Mouse (Mus musculus) T-helper 17 cell (primary cell): ENCODE measurements around the gene Prcd.
"Not testable (repeated sequence)": the region's sequence is repeated elsewhere in the genome, so short reads cannot be mapped to it uniquely, and the experiment has no call there.

Source experiments
- in situ Hi-C, 2 experiments: fragments of 300-600 bp; cut with MboI, MseI; formaldehyde crosslinking; loops; 1 replicate in 1 of 2; 2 replicates in 1 of 2; pipeline ENCODE4 v1.15.1; 2025; ENCODE audit warnings: high pct_unique_total_duplicates in 2 of 2

Gene Prcd

GRCm38 (mm10) chr11:116653234-116653633, at the start of gene Prcd:
Prcd (plus strand) TSS chr11:116653534.
- in situ Hi-C loops = no loop called here

GRCm38 (mm10) chr11:116604097-116604496, 49.2 kb upstream of the Prcd start:
- in situ Hi-C loops = no loop called here

- in situ Hi-C loops = no loop called here
Observed at GRCm38 (mm10) chr11:116607717-116608116, 45.6 kb upstream of the Prcd start.

GRCm38 (mm10) chr11:116609965-116610630, 43.2 kb upstream of the Prcd start:
- in situ Hi-C loops = no loop called here

- in situ Hi-C loops = not testable (repeated sequence)
Observed at GRCm38 (mm10) chr11:116611168-116611567, 42.2 kb upstream of the Prcd start.

GRCm38 (mm10) chr11:116611883-116612282, 41.5 kb upstream of the Prcd start:
- in situ Hi-C loops = no loop called here

- in situ Hi-C loops = no loop called here
Observed at GRCm38 (mm10) chr11:116612554-116612953, 40.8 kb upstream of the Prcd start.

- in situ Hi-C loops = no loop called here
Observed at GRCm38 (mm10) chr11:116613234-116613633, 40.1 kb upstream of the Prcd start.

GRCm38 (mm10) chr11:116615735-116616437, 37.4 kb upstream of the Prcd start:
- in situ Hi-C loops = no loop called here

GRCm38 (mm10) chr11:116616438-116617118, 36.8 kb upstream of the Prcd start:
- in situ Hi-C loops = no loop called here

GRCm38 (mm10) chr11:116617641-116618040, 35.7 kb upstream of the Prcd start:
- in situ Hi-C loops = no loop called here

- in situ Hi-C loops = no loop called here
Observed at GRCm38 (mm10) chr11:116618666-116619065, 34.7 kb upstream of the Prcd start.

- in situ Hi-C loops = no loop called here
Observed at GRCm38 (mm10) chr11:116619156-116619555, 34.2 kb upstream of the Prcd start.

- in situ Hi-C loops = no loop called here
Observed at GRCm38 (mm10) chr11:116619561-116619960, 33.8 kb upstream of the Prcd start.

GRCm38 (mm10) chr11:116620073-116620472, 33.3 kb upstream of the Prcd start:
- in situ Hi-C loops = no loop called here

GRCm38 (mm10) chr11:116620559-116621253, 32.6 kb upstream of the Prcd start:
- in situ Hi-C loops = no loop called here

GRCm38 (mm10) chr11:116621258-116621704, 32.1 kb upstream of the Prcd start:
- in situ Hi-C loops = no loop called here

- in situ Hi-C loops = no loop called here
Observed at GRCm38 (mm10) chr11:116623281-116624124, 29.8 kb upstream of the Prcd start.

- in situ Hi-C loops = no loop called here
Observed at GRCm38 (mm10) chr11:116624131-116624832, 29.1 kb upstream of the Prcd start.
